Mouse (Mus musculus) spleen, postnatal 4 days (tissue): ENCODE data around the gene Prdm16.

ENCODE experiments used
- DNase-seq, 2 experiments: peaks; one replicate each; pipeline ENCODE4 v3.0.0; 2022; ENCODE audit warnings: low spot score in 2 of 2

Gene Prdm16

GRCm38 (mm10) chr4:154480143-154480542, 156.5 kb downstream of the Prdm16 start:
- DNase-seq, result no peak

- DNase-seq, result no peak
Measured at GRCm38 (mm10) chr4:154478933-154479613, 157.6 kb downstream of the Prdm16 start.

GRCm38 (mm10) chr4:154473571-154474307, 162.9 kb downstream of the Prdm16 start:
- DNase-seq, result no peak

- DNase-seq, result no peak
Measured at GRCm38 (mm10) chr4:154472569-154472968, 164.1 kb downstream of the Prdm16 start.

- DNase-seq, result no peak
Measured at GRCm38 (mm10) chr4:154471447-154472101, 165.1 kb downstream of the Prdm16 start.

GRCm38 (mm10) chr4:154466305-154466704, 170.4 kb downstream of the Prdm16 start:
- no peak for DNase-seq

GRCm38 (mm10) chr4:154465123-154465522, 171.6 kb downstream of the Prdm16 start:
- no peak for DNase-seq

GRCm38 (mm10) chr4:154460021-154460420, 176.7 kb downstream of the Prdm16 start:
- no peak for DNase-seq

GRCm38 (mm10) chr4:154457756-154458155, 178.9 kb downstream of the Prdm16 start:
- DNase-seq, result no peak

- DNase-seq, result no peak
Measured at GRCm38 (mm10) chr4:154456265-154456822, 180.3 kb downstream of the Prdm16 start.

GRCm38 (mm10) chr4:154450441-154450840, 186.2 kb downstream of the Prdm16 start:
- no peak for DNase-seq

GRCm38 (mm10) chr4:154450036-154450435, 186.6 kb downstream of the Prdm16 start:
- DNase-seq, result no peak

GRCm38 (mm10) chr4:154449343-154449742, 187.3 kb downstream of the Prdm16 start:
- DNase-seq, result no peak

- no peak for DNase-seq
Measured at GRCm38 (mm10) chr4:154445721-154446120, 191.0 kb downstream of the Prdm16 start.

- no peak for DNase-seq
Measured at GRCm38 (mm10) chr4:154442645-154443304, 193.9 kb downstream of the Prdm16 start.

GRCm38 (mm10) chr4:154439455-154440052, 197.1 kb downstream of the Prdm16 start:
- DNase-seq, result no peak

GRCm38 (mm10) chr4:154438610-154439009, 198.1 kb downstream of the Prdm16 start:
- DNase-seq, result no peak

- DNase-seq, result no peak
Measured at GRCm38 (mm10) chr4:154429770-154430169, 206.9 kb downstream of the Prdm16 start.

- no peak for DNase-seq
Measured at GRCm38 (mm10) chr4:154426901-154427300, 209.8 kb downstream of the Prdm16 start.

- no peak for DNase-seq
Measured at GRCm38 (mm10) chr4:154425284-154425683, 211.4 kb downstream of the Prdm16 start.

- DNase-seq, result no peak
Measured at GRCm38 (mm10) chr4:154424681-154425080, 212.0 kb downstream of the Prdm16 start.
